Mouse (Mus musculus): ENCODE measurements around the gene Barhl2. TPM values are rescaled to one million over a fixed set of nuclear protein-coding genes. Genes with fewer than 3 reads are reported as not detected.

Gene Barhl2
- total RNA-seq, 2 experiments from 2014 or later, result 0.35 to 0.93 TPM

DNA sequence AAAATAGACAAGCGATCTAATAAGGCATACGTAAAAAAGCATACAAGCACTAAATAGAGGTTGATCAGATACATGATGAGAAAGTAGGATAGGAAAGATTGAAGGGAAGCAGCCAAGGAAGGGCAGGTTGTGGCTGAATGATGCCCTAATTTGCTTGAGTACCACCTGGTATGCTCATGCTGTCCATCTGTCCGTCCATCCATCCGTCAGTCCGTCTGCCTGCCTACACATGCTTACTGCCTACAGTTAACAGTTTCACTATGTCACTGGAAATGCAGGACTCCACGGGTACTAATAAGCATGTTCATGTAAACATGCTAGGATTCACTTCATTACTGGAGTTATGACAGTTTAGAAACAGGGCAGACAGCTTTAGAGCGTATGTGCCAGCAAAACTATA is 19.1 kb downstream of the Barhl2 start:
- intact Hi-C loops (cut with DNase I), result no loop called here

GRCm38 (mm10) chr5:106426069-106426468 is 31.9 kb downstream of the Barhl2 start:
- intact Hi-C loops (cut with DNase I), result no loop called here
- no peak for DNase-seq (ENCODE audit: low spot score in 2 of 2)

More for the DNA sequence above, 19.1 kb downstream of the Barhl2 start:
- no peak for DNase-seq (ENCODE audit: low spot score in 2 of 2)

DNA sequence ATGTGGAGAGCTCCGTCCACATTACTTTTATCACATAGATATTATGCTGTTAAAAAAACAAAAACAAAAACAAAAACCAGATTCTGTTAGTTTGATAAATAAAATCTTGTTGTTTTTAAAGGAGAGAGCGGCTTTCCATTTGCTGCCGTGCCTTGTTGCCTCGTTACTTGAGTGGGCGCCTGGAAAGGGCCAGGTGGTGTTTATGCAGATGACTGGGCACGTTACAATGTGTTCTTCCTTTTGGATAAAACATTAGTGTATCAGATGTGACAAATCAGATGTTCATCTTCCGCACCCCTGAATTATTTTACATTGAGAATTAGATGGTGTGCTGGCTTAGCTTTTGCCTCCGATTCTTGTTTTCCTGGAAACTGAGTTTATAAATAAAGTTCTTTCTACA is 37.1 kb downstream of the Barhl2 start:
- DNase-seq (ENCODE audit: low spot score in 2 of 2), result peak; percentile 13 to 47
- intact Hi-C loops (cut with DNase I), result no loop called here

- intact Hi-C loops (cut with DNase I), result no loop called here
Measured at GRCm38 (mm10) chr5:106420370-106420769, 37.6 kb downstream of the Barhl2 start.

GRCm38 (mm10) chr5:106417210-106417609 is 40.8 kb downstream of the Barhl2 start:
- intact Hi-C loops (cut with DNase I), result no loop called here
- DNase-seq (ENCODE audit: low spot score in 2 of 2), result peak; percentile 3 to 6

More at GRCm38 (mm10) chr5:106420370-106420769, 37.6 kb downstream of the Barhl2 start:
- DNase-seq (ENCODE audit: low spot score in 2 of 2), result peak in 1 of 2 experiments; percentile 4

DNA sequence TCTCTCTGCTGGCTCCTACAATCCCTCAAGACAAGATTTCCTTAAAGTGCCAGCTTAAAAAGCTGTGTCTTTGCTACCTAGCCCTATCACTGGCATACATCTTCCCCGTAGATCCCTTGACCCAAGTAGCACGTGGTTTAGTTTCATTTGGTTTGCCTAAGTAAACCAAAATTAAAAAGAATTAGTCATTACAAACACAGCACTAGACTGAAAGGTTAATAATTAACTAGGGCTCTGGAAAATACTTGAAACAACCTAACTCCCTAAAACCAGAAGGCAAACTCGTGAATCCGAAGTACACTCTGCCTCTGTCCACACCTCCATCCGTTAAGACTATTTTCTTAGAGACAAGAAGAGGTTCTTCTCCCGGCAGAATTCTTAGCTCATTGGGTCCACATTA is 41.4 kb downstream of the Barhl2 start:
- no peak for DNase-seq (ENCODE audit: low spot score in 2 of 2)
- intact Hi-C loops (cut with DNase I), result no loop called here

GRCm38 (mm10) chr5:106415734-106416133 is 42.2 kb downstream of the Barhl2 start:
- peak in 1 of 2 experiments; percentile 3 for DNase-seq (ENCODE audit: low spot score in 2 of 2)
- intact Hi-C loops (cut with DNase I), result no loop called here

- intact Hi-C loops (cut with DNase I), result no loop called here
- no peak for DNase-seq (ENCODE audit: low spot score in 2 of 2)
Measured at GRCm38 (mm10) chr5:106402761-106403160, 55.2 kb downstream of the Barhl2 start.

Other genes with a start within 250 kb of the Barhl2 start
- gene Gm17304, start 150.9 kb upstream of the Barhl2 start, total RNA-seq (2021), result not detected
- gene Zfp644, start 239.1 kb upstream of the Barhl2 start, total RNA-seq (2021), result 10 to 100 TPM; 85.2 to 87.0 TPM